Mouse (Mus musculus) heart, embryonic 13.5 days (tissue): ENCODE measurements at regions not wholly inside any gene's neighbourhood (a gene's known extent, or its start where the extent isn't known, plus 50 kb on each side); places are given as distances from the start of the nearest gene placed in this dataset.

Source experiments
- ATAC-seq: fragments of 200-750 bp; cut with Nextera tagmentation; 2 replicates; pipeline ENCODE4 v1.8.0; 2017; ENCODE audit warnings: moderate TSS enrichment; ENCODE audit not compliant: insufficient number of reproducible peaks, low FRiP score, low TSS enrichment; ENCODE audit errors: extremely low read depth
- H3K27ac ChIP-seq: fragments of 300-500 bp; sonication (generic); replicated peaks from 2 replicates; pipeline ENCODE4 v1.5.1; 2015; ENCODE audit warnings: moderate library complexity, mild to moderate bottlenecking, inconsistent platforms
- H3K27me3 ChIP-seq: fragments of 300-500 bp; sonication (generic); replicated peaks from 2 replicates; pipeline ENCODE4 v1.6.1; 2015; ENCODE audit warnings: mild to moderate bottlenecking, inconsistent platforms
- H3K36me3 ChIP-seq: fragments of 300-500 bp; sonication (generic); 2 replicates; pipeline ENCODE4 v1.6.1; 2015; ENCODE audit warnings: mild to moderate bottlenecking, inconsistent platforms
- H3K4me1 ChIP-seq: fragments of 300-500 bp; sonication (generic); 2 replicates; pipeline ENCODE4 v1.6.1; 2015; ENCODE audit warnings: inconsistent platforms
- H3K4me2 ChIP-seq: fragments of 300-500 bp; sonication (generic); 2 replicates; pipeline ENCODE4 v1.6.1; 2015; ENCODE audit warnings: inconsistent platforms, mild to moderate bottlenecking, moderate library complexity
- H3K4me3 ChIP-seq: fragments of 300-500 bp; sonication (generic); 2 replicates; pipeline ENCODE4 v1.5.1; 2015; ENCODE audit warnings: moderate library complexity, mild to moderate bottlenecking, inconsistent platforms
- H3K9ac ChIP-seq: fragments of 300-500 bp; sonication (generic); 2 replicates; pipeline ENCODE4 v1.6.1; 2015; ENCODE audit warnings: inconsistent platforms, mild to moderate bottlenecking, moderate library complexity
- H3K9me3 ChIP-seq: fragments of 300-500 bp; sonication (generic); 2 replicates; pipeline ENCODE4 v1.6.1; 2016; ENCODE audit warnings: inconsistent platforms
- WGBS: fragments of 180-500 bp; shearing (Covaris S2); methylation state at CpG from one replicate; pipeline ENCODE4 v1.1.7; 2015; ENCODE audit warnings: mixed read lengths; 5-methylcytosine and 5-hydroxymethylcytosine counted together

- WGBS = 75% methylated on average over 6 of the region's 6 CpGs
Observed at GRCm38 (mm10) chr12:63598905-63599304, 875.6 kb downstream of the Fscb start.

GRCm38 (mm10) chr12:63554672-63555071 lies 919.8 kb downstream of the Fscb start:
- H3K9me3 ChIP-seq = no peaks in the 10 kb centered on the region
- H3K36me3 ChIP-seq = no peaks in the 10 kb centered on the region
- H3K27ac ChIP-seq = no peak overlapping the region
- H3K4me3 ChIP-seq = no peak overlapping the region
- H3K4me1 ChIP-seq = no peaks in the 10 kb centered on the region
- WGBS = 88% methylated on average over 1 of the region's 1 CpGs
- ATAC-seq = no peak
- no peak overlapping the region for H3K4me2 ChIP-seq
- no peaks in the 10 kb centered on the region for H3K27me3 ChIP-seq
- H3K9ac ChIP-seq = no peak overlapping the region

More at GRCm38 (mm10) chr12:63598905-63599304, 875.6 kb downstream of the Fscb start:
- Histone ChIP-seq H3K9me3 (no peaks in the 10 kb centered on the region), H3K4me2 (no peak overlapping the region), H3K4me1 (no peaks in the 10 kb centered on the region), H3K4me3 (no peak overlapping the region), H3K36me3 (no peaks in the 10 kb centered on the region), H3K9ac (no peak overlapping the region), H3K27me3 (no peaks in the 10 kb centered on the region), H3K27ac (no peak overlapping the region)
- ATAC-seq = no peak

DNA sequence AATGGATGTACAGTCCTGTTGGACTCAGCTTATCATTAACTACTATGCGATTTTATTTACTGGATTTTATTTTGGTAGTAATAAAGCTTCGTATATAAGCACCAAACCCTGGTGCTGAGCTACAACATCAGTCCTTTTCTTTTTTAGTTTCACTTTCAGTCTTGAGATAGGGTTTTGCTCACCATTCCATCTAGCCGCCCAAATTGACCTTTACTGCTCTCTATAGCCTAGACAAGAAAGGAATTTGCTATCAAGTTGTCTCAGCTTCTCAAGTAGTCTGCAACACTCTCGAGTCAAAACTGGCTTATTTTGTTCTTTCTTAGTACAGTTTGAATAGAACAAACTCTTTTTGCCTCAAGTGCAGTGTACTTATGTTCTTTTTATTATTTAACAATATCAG lies 921.7 kb downstream of the Fscb start:
- peak overlapping the region; percentile 56 for H3K4me2 ChIP-seq
- H3K27me3 ChIP-seq = no peaks in the 10 kb centered on the region

DNA sequence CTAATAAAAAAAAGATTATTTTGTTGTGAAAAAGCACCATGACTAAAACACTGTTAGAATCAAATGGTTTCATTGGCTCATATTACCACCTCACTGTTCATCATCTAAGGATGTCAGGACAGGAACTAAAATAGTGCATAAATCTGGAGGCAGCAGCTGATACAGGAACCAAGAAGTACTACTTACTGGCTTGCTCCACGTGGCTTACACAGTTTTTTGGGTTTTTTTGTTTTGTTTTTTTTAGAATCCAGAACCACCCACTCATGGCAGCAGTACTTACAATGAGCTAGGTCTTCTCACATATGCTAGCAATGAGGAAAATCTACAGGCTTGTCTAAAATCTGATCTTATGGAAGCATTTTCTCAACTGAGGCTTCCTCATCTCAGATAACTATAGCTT lies 940.4 kb downstream of the Fscb start:
- Histone ChIP-seq H3K9ac (no peak overlapping the region), H3K27me3 (no peaks in the 10 kb centered on the region), H3K27ac (no peak overlapping the region), H3K4me2 (no peak overlapping the region), H3K36me3 (no peaks in the 10 kb centered on the region), H3K4me1 (no peaks in the 10 kb centered on the region), H3K9me3 (no peaks in the 10 kb centered on the region), H3K4me3 (no peak overlapping the region)
- 36% methylated on average over 1 of the region's 1 CpGs for WGBS
- ATAC-seq = no peak

More for the DNA sequence above, 921.7 kb downstream of the Fscb start:
- H3K4me1 ChIP-seq = no peaks in the 10 kb centered on the region
- no peak for ATAC-seq
- peak overlapping the region; percentile 22; the same call in 1 of the 2 replicates for H3K4me3 ChIP-seq
- H3K27ac ChIP-seq = no peak overlapping the region
- H3K9me3 ChIP-seq = no peaks in the 10 kb centered on the region
- no peaks in the 10 kb centered on the region for H3K36me3 ChIP-seq
- no peak overlapping the region for H3K9ac ChIP-seq
- WGBS = 33% methylated on average over 4 of the region's 4 CpGs

GRCm38 (mm10) chr12:63503774-63504173 lies 970.7 kb downstream of the Fscb start:
- H3K4me3 ChIP-seq = no peak overlapping the region
- no peak overlapping the region for H3K4me2 ChIP-seq
- H3K4me1 ChIP-seq = no peaks in the 10 kb centered on the region
- 11% methylated on average over 3 of the region's 3 CpGs for WGBS
- no peaks in the 10 kb centered on the region for H3K9me3 ChIP-seq
- H3K27me3 ChIP-seq = no peaks in the 10 kb centered on the region
- H3K27ac ChIP-seq = no peak overlapping the region
- H3K9ac ChIP-seq = no peak overlapping the region
- no peaks in the 10 kb centered on the region for H3K36me3 ChIP-seq
- no peak for ATAC-seq

- H3K9ac ChIP-seq = no peak overlapping the region
- H3K4me1 ChIP-seq = peaks cover 6% of the 10 kb centered on the region
- ATAC-seq = no peak
- H3K27ac ChIP-seq = no peak overlapping the region
- no peaks in the 10 kb centered on the region for H3K9me3 ChIP-seq
- H3K4me3 ChIP-seq = no peak overlapping the region
- no peaks in the 10 kb centered on the region for H3K36me3 ChIP-seq
- no peak overlapping the region for H3K4me2 ChIP-seq
- H3K27me3 ChIP-seq = no peaks in the 10 kb centered on the region
Observed at GRCm38 (mm10) chr12:63490405-63490804, 984.1 kb downstream of the Fscb start.

DNA sequence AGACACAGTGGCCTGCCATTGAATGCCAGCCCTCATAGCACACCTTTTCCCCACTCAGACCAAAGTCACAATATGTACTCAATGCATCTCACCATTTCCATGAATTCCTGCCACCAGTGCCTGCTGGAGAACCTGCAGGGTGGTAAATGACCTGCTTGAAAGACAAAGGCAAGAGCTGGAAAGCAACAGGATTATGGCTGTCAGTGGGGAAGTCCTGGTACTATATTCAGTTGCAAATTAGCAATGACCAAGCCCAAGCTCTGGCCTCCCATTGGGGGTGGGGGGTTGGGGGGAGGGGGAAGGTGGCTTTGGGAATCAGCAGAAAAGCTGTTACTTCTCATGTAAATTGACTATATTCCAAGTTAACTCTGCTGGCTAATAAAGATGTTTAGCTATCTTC lies 990.4 kb downstream of the Fscb start:
- Histone ChIP-seq H3K9ac (no peak overlapping the region), H3K4me2 (no peak overlapping the region), H3K36me3 (no peaks in the 10 kb centered on the region), H3K4me3 (no peak overlapping the region), H3K27me3 (no peaks in the 10 kb centered on the region), H3K27ac (no peak overlapping the region), H3K9me3 (no peaks in the 10 kb centered on the region), H3K4me1 (peaks cover 8% of the 10 kb centered on the region)
- ATAC-seq = no peak

DNA sequence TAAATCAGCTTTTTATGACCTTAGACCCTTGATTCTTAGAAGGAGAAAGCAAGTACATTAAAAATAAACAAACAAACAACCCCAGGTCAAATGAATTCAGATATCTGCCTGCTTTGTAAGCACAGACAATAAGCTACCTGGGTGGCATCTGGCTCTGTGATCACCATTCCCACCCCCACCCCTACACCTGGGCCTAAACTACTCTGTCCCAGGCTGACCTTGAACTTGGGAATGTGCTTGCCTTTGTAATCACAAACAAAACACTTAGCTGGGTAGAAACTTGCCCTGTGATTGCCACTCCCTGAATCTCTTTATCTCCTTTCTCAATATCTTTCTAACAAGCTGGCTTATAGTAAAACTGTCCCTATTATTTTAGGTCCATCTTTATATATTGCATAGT lies 1005.6 kb downstream of the Fscb start:
- no peaks in the 10 kb centered on the region for H3K36me3 ChIP-seq
- no peaks in the 10 kb centered on the region for H3K27me3 ChIP-seq
- ATAC-seq = no peak
- H3K4me1 ChIP-seq = no peaks in the 10 kb centered on the region
- no peaks in the 10 kb centered on the region for H3K9me3 ChIP-seq
- H3K27ac ChIP-seq = no peak overlapping the region
- no peak overlapping the region for H3K9ac ChIP-seq
- no peak overlapping the region for H3K4me2 ChIP-seq
- H3K4me3 ChIP-seq = no peak overlapping the region
